Mouse (Mus musculus): ENCODE results near the gene Camta1.

DNA sequence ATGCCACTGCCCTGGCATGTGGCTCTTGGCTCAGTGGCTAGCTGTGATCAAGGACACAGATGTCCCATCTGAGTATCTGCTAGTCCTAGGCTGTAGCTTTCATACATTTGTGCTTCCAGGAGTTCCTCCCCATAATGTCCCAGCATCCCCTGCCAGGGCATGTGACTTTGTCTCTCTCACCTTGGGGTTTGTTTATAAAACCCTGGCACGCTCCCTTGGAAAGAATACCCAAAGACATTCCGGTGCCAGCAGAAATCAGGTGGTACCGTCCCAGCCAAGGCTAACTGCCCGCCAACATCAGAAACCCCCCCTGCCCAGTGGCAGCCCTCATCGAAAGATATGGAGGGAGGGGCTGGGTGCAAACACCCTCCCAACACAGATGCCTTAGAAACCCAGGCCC, 365.1 kb downstream of the Camta1 start:
- TF ChIP-seq CTCF (IDR thresholded peaks at IDR 0.05; ENCODE audit: low read depth, low read length): no peak
- no peak for TF ChIP-seq POLR2A (IDR thresholded peaks at IDR 0.05; ENCODE audit: borderline replicate concordance, low read depth, low read length)

Data from bone marrow macrophage, adult 2 months (primary cell).